Mouse (Mus musculus): Measurements from ENCODE around the gene Brf1. TPM values are rescaled to one million over a fixed set of nuclear protein-coding genes. Genes with fewer than 3 reads are reported as not detected.

The Brf1 gene
- polyA plus RNA-seq, 1 experiment, result 42.1 TPM

GRCm38 (mm10) chr12:112941776-112942713 is 58.5 kb downstream of the Brf1 start, which contains the start of gene Nudt14:
Nudt14 (minus strand) TSS chr12:112942124.
- Histone ChIP-seq H3K27ac (ENCODE audit: insufficient read depth, low read depth, low read length) (peak within 1 kb of the TSS; percentile 57), H3K4me3 (ENCODE audit: insufficient read depth, low read length) (peak within 1 kb of the TSS; percentile 82), H3K4me1 (ENCODE audit: control insufficient read depth, insufficient read depth, low read length) (peaks cover 11% of the 10 kb centered on the region)
- TF ChIP-seq CTCF (IDR thresholded peaks at IDR 0.05; ENCODE audit: low read depth, low read length), result no peak
- no peak for TF ChIP-seq POLR2A (IDR thresholded peaks at IDR 0.05; ENCODE audit: borderline replicate concordance, low read depth, low read length)

GRCm38 (mm10) chr12:112941156-112941775 is 59.2 kb downstream of the Brf1 start:
- Histone ChIP-seq H3K27ac (ENCODE audit: insufficient read depth, low read depth, low read length) (no peak overlapping the region), H3K4me3 (ENCODE audit: insufficient read depth, low read length) (peak overlapping the region; percentile 82), H3K4me1 (ENCODE audit: control insufficient read depth, insufficient read depth, low read length) (peaks cover 11% of the 10 kb centered on the region)
- no peak for TF ChIP-seq CTCF (IDR thresholded peaks at IDR 0.05; ENCODE audit: low read depth, low read length)

GRCm38 (mm10) chr12:112940710-112941109 is 59.8 kb downstream of the Brf1 start:
- Histone ChIP-seq H3K4me3 (ENCODE audit: insufficient read depth, low read length) (no peak overlapping the region), H3K27ac (ENCODE audit: insufficient read depth, low read depth, low read length) (no peak overlapping the region), H3K4me1 (ENCODE audit: control insufficient read depth, insufficient read depth, low read length) (peaks cover 11% of the 10 kb centered on the region)
- TF ChIP-seq CTCF (IDR thresholded peaks at IDR 0.05; ENCODE audit: low read depth, low read length), result no peak
- no peak for TF ChIP-seq POLR2A (IDR thresholded peaks at IDR 0.05; ENCODE audit: borderline replicate concordance, low read depth, low read length)

- TF ChIP-seq CTCF (IDR thresholded peaks at IDR 0.05; ENCODE audit: low read depth, low read length) (no peak), POLR2A (IDR thresholded peaks at IDR 0.05; ENCODE audit: borderline replicate concordance, low read depth, low read length) (no peak)
- Histone ChIP-seq H3K4me3 (ENCODE audit: insufficient read depth, low read length) (no peak overlapping the region), H3K4me1 (ENCODE audit: control insufficient read depth, insufficient read depth, low read length) (peaks cover 11% of the 10 kb centered on the region), H3K27ac (ENCODE audit: insufficient read depth, low read depth, low read length) (no peak overlapping the region)
Observed at GRCm38 (mm10) chr12:112940238-112940637, 60.3 kb downstream of the Brf1 start.

GRCm38 (mm10) chr12:112938873-112939565 is 61.5 kb downstream of the Brf1 start:
- peaks cover 11% of the 10 kb centered on the region for H3K4me1 ChIP-seq (ENCODE audit: control insufficient read depth, insufficient read depth, low read length)
- no peak overlapping the region for H3K27ac ChIP-seq (ENCODE audit: insufficient read depth, low read depth, low read length)
- no peak overlapping the region for H3K4me3 ChIP-seq (ENCODE audit: insufficient read depth, low read length)
- peak; percentile 17; the same call in 1 of the 2 replicates for TF ChIP-seq CTCF (IDR thresholded peaks at IDR 0.05; ENCODE audit: low read depth, low read length)
- TF ChIP-seq POLR2A (IDR thresholded peaks at IDR 0.05; ENCODE audit: borderline replicate concordance, low read depth, low read length), result no peak

- no peak overlapping the region for H3K4me3 ChIP-seq (ENCODE audit: insufficient read depth, low read length)
- TF ChIP-seq CTCF (IDR thresholded peaks at IDR 0.05; ENCODE audit: low read depth, low read length) (no peak), POLR2A (IDR thresholded peaks at IDR 0.05; ENCODE audit: borderline replicate concordance, low read depth, low read length) (no peak)
- H3K27ac ChIP-seq (ENCODE audit: insufficient read depth, low read depth, low read length), result no peak overlapping the region
- H3K4me1 ChIP-seq (ENCODE audit: control insufficient read depth, insufficient read depth, low read length), result peaks cover 11% of the 10 kb centered on the region
Observed at GRCm38 (mm10) chr12:112938366-112938765, 62.1 kb downstream of the Brf1 start.

- H3K4me3 ChIP-seq (ENCODE audit: insufficient read depth, low read length), result no peak overlapping the region
- no peak for TF ChIP-seq POLR2A (IDR thresholded peaks at IDR 0.05; ENCODE audit: borderline replicate concordance, low read depth, low read length)
- TF ChIP-seq CTCF (IDR thresholded peaks at IDR 0.05; ENCODE audit: low read depth, low read length), result no peak
- peaks cover 11% of the 10 kb centered on the region for H3K4me1 ChIP-seq (ENCODE audit: control insufficient read depth, insufficient read depth, low read length)
Observed at GRCm38 (mm10) chr12:112937906-112938305, 62.6 kb downstream of the Brf1 start.

DNA sequence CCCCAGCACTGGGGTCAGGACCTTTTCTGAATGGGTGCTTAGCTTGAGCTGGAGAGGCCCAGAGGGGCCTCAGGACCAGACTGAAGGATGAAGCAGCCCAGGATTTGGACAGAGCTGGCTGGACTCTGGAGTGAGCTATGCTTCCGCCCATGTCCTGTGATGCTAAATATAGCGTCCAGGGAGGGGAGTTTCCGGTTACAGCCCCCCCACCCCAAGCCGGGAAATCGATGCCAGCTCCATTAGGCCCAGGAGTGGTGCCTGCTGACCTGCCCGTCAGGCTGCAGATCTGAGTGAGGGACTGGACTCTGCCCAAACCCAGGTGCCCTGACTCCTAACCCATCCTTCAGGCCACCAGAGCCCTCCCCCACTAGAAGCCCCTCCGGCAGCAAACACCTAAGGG is 67.9 kb downstream of the Brf1 start:
- Histone ChIP-seq H3K4me1 (ENCODE audit: control insufficient read depth, insufficient read depth, low read length) (no peaks in the 10 kb centered on the region), H3K4me3 (ENCODE audit: insufficient read depth, low read length) (no peak overlapping the region), H3K27ac (ENCODE audit: insufficient read depth, low read depth, low read length) (no peak overlapping the region)
- TF ChIP-seq POLR2A (IDR thresholded peaks at IDR 0.05; ENCODE audit: borderline replicate concordance, low read depth, low read length) (no peak), CTCF (IDR thresholded peaks at IDR 0.05; ENCODE audit: low read depth, low read length) (no peak)

More at GRCm38 (mm10) chr12:112937906-112938305, 62.6 kb downstream of the Brf1 start:
- H3K27ac ChIP-seq (ENCODE audit: insufficient read depth, low read depth, low read length), result no peak overlapping the region

- TF ChIP-seq CTCF (IDR thresholded peaks at IDR 0.05; ENCODE audit: low read depth, low read length) (no peak; the same call in 1 of the 2 replicates), POLR2A (IDR thresholded peaks at IDR 0.05; ENCODE audit: borderline replicate concordance, low read depth, low read length) (no peak)
- Histone ChIP-seq H3K27ac (ENCODE audit: insufficient read depth, low read depth, low read length) (no peak within 1 kb of the TSS), H3K4me3 (ENCODE audit: insufficient read depth, low read length) (peak within 1 kb of the TSS; percentile 47), H3K4me1 (ENCODE audit: control insufficient read depth, insufficient read depth, low read length) (no peaks in the 10 kb centered on the region)
Observed at GRCm38 (mm10) chr12:112929562-112930352, 70.7 kb downstream of the Brf1 start, which contains the start of gene Jag2. Jag2 (minus strand) TSS chr12:112929776.

Data from bone marrow macrophage, adult 2 months (primary cell).